Mouse (Mus musculus) limb, embryonic 10.5 days (tissue): ENCODE measurements around the gene Plpp4. TPM values are rescaled to one million over a fixed set of nuclear protein-coding genes. Genes with fewer than 3 reads are reported as not detected.

ENCODE experiments used
- DNase-seq: peaks from one replicate; pipeline ENCODE4 v3.0.0-alpha.2; 2017; ENCODE audit warnings: low spot score
- H3K27ac ChIP-seq: fragments of 300-500 bp; sonication (generic); 2 replicates; pipeline ENCODE4 v1.5.1; 2016; ENCODE audit warnings: mild to moderate bottlenecking
- H3K27me3 ChIP-seq: fragments of 300-500 bp; sonication (generic); 2 replicates; pipeline ENCODE4 v1.6.1; 2016; ENCODE audit warnings: low read depth, mild to moderate bottlenecking; ENCODE audit not compliant: poor library complexity, severe bottlenecking
- H3K36me3 ChIP-seq: fragments of 300-500 bp; sonication (generic); 2 replicates; pipeline ENCODE4 v1.6.1; 2016; ENCODE audit warnings: mild to moderate bottlenecking, moderate library complexity
- H3K4me1 ChIP-seq: fragments of 300-500 bp; sonication (generic); 2 replicates; pipeline ENCODE4 v1.6.1; 2016
- H3K4me3 ChIP-seq: fragments of 300-500 bp; sonication (generic); 2 replicates; pipeline ENCODE4 v1.5.1; 2016; ENCODE audit warnings: mild to moderate bottlenecking, moderate library complexity
- H3K9me3 ChIP-seq: fragments of 300-500 bp; sonication (generic); replicated peaks from 2 replicates; pipeline ENCODE4 v1.6.1; 2016; ENCODE audit warnings: mild to moderate bottlenecking
- WGBS: fragments of 180-500 bp; shearing (Covaris S2); methylation state at CpG from one replicate; pipeline ENCODE4 v1.1.7; 2016; 5-methylcytosine and 5-hydroxymethylcytosine counted together
- polyA plus RNA-seq: library from polyadenylated mRNA; unstranded; fragments of >200 nt; fragmentation: Nextera tagmentation; extraction: Ambion mirVana; gene quantifications from 2 replicates; pipeline ENCODE4 v1.2.1, GENCODE M21; 2016

Gene Plpp4
- polyA plus RNA-seq, 1 experiment from 2014 or later = not detected

DNA sequence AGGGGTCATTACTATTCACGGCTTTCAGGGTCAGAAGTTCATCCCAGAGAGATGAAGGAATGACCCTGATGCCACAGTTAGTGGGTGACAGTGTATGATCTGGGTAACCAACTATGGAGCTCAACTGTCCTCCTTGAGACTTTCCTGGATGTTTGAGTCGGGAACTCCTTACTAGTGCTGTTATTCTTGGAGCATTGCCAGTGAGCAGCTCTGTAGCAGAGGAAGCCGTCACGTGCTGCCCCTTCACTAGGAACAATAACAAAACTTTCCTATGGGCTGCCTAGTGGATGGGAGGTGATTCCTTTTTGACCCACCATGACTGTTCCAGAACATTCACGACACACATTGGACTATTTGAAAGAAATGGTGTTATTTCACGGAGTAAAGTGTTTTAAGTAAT is 51.8 kb downstream of the Plpp4 start:
- no peaks in the 10 kb centered on the region for H3K4me1 ChIP-seq
- no peaks in the 10 kb centered on the region for H3K27me3 ChIP-seq
- no peaks in the 10 kb centered on the region for H3K36me3 ChIP-seq
- WGBS = 88% methylated on average over 6 of the region's 6 CpGs
- H3K9me3 ChIP-seq = no peaks in the 10 kb centered on the region
- H3K4me3 ChIP-seq = no peak overlapping the region
- H3K27ac ChIP-seq = no peak overlapping the region
- no peak for DNase-seq

GRCm38 (mm10) chr7:129312521-129312920 is 55.7 kb downstream of the Plpp4 start:
- H3K9me3 ChIP-seq = no peaks in the 10 kb centered on the region
- H3K27me3 ChIP-seq = no peaks in the 10 kb centered on the region
- no peak for DNase-seq
- WGBS = 60% methylated on average over 6 of the region's 6 CpGs
- H3K27ac ChIP-seq = no peak overlapping the region
- H3K4me3 ChIP-seq = no peak overlapping the region
- H3K4me1 ChIP-seq = no peaks in the 10 kb centered on the region
- no peaks in the 10 kb centered on the region for H3K36me3 ChIP-seq

DNA sequence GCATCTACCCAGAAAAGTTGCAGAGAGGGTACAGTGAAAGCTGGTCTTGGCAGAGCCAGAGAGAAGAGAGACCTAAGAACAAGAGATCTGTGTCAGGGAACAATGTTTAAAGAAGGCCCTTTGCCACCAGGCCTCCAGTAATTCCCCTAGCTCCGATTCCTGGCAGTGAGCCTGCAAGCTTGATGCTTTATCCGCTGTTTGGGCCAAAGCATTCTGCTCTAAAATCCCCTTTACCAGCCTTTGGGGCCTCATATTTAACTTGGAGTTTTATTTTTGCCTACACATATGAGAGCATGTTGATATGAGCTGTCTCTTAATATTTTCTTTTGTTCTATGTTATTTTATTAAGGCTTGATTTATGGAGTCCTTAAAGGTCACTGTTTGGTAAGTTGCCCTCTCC is 57.1 kb downstream of the Plpp4 start:
- H3K27me3 ChIP-seq = no peaks in the 10 kb centered on the region
- no peaks in the 10 kb centered on the region for H3K36me3 ChIP-seq
- H3K9me3 ChIP-seq = no peaks in the 10 kb centered on the region
- no peak for DNase-seq
- WGBS = 80% methylated on average over 2 of the region's 2 CpGs
- no peak overlapping the region for H3K4me3 ChIP-seq
- H3K27ac ChIP-seq = no peak overlapping the region
- no peaks in the 10 kb centered on the region for H3K4me1 ChIP-seq

GRCm38 (mm10) chr7:129340096-129340495 is 83.3 kb downstream of the Plpp4 start:
- 96% methylated on average over 3 of the region's 3 CpGs for WGBS
- no peaks in the 10 kb centered on the region for H3K27me3 ChIP-seq
- no peak overlapping the region for H3K4me3 ChIP-seq
- H3K4me1 ChIP-seq = no peaks in the 10 kb centered on the region
- H3K9me3 ChIP-seq = no peaks in the 10 kb centered on the region
- H3K36me3 ChIP-seq = no peaks in the 10 kb centered on the region
- no peak for DNase-seq
- H3K27ac ChIP-seq = no peak overlapping the region

DNA sequence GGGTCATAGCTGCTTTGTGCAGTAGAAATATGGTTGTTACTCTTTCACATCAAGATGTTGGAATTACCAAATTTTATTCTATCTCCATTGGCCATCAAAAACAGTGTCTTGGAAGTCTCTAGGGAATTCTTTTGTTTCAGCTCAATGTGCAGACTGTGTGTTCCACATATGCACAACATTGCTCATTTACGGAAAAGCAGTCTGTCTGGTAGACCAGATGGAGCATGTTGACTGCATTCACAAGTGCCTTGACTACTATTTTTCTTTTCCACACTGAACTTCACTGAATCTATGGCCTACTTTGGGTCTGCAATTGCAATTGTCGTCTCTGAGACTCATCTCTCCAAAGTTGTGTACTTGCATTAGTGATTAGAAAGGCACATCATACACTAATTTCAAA is 98.7 kb downstream of the Plpp4 start:
- Histone ChIP-seq H3K9me3 (no peaks in the 10 kb centered on the region), H3K27me3 (no peaks in the 10 kb centered on the region), H3K36me3 (no peaks in the 10 kb centered on the region), H3K27ac (no peak overlapping the region), H3K4me3 (no peak overlapping the region), H3K4me1 (no peaks in the 10 kb centered on the region)
- no peak for DNase-seq
- 90% methylated on average over 2 of the region's 2 CpGs for WGBS

- WGBS = 100% methylated on average over 1 of the region's 1 CpGs
- no peak for DNase-seq
- Histone ChIP-seq H3K4me1 (no peaks in the 10 kb centered on the region), H3K36me3 (no peaks in the 10 kb centered on the region), H3K27me3 (no peaks in the 10 kb centered on the region), H3K27ac (no peak overlapping the region), H3K4me3 (no peak overlapping the region), H3K9me3 (no peaks in the 10 kb centered on the region)
These were observed 118.5 kb downstream of the Plpp4 start for GRCm38 (mm10) chr7:129375306-129375705.

DNA sequence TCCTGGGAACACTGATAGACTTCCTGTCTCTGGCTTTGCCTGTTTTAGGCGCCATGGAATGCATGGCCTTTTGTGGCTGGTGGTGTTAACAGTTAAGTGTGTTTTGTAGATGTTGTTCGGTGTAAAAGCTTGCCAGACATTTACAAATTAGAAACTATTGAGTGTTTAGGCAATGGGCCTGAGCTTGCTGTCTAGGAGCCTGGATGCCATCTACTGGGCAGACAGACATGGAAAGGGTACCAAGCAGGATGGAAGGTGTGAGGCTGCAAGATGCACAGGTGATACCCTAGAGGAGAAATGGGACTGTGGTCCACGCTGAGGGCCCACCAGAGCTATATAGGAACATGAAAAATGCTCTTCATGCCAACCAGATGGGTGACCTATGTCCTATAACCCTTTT is 128.3 kb downstream of the Plpp4 start:
- Histone ChIP-seq H3K36me3 (no peaks in the 10 kb centered on the region), H3K4me1 (peaks cover 10% of the 10 kb centered on the region; the same call in 1 of the 2 replicates), H3K27ac (no peak overlapping the region), H3K9me3 (no peaks in the 10 kb centered on the region), H3K27me3 (no peaks in the 10 kb centered on the region), H3K4me3 (no peak overlapping the region)
- DNase-seq = no peak
- WGBS = 72% methylated on average over 3 of the region's 3 CpGs

GRCm38 (mm10) chr7:129392835-129393489 is 136.1 kb downstream of the Plpp4 start:
- Histone ChIP-seq H3K4me1 (no peaks in the 10 kb centered on the region), H3K9me3 (no peaks in the 10 kb centered on the region), H3K36me3 (no peaks in the 10 kb centered on the region), H3K4me3 (no peak overlapping the region), H3K27ac (no peak overlapping the region), H3K27me3 (no peaks in the 10 kb centered on the region)
- WGBS = 84% methylated on average over 11 of the region's 11 CpGs
- DNase-seq = no peak

DNA sequence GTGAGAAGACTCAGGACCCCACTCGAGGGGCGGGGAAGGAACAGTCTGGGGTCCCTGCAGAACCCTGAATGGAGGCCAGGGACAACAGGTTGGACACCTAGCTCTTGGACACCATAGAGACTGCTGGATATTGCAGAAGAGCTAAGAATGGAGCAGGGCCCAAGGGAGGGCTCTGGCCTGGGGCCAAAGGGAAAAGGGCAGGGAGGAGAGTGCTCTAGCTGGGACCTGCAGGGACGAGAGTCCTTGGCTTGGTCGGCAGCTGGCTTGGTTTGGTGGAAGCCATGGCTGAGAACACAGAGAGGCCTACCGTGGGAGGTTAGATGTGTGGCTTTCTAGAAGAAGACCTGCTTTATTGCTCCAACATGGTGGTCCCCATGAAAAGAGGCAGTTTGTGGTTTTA is 139.7 kb downstream of the Plpp4 start:
- no peak overlapping the region for H3K27ac ChIP-seq
- WGBS = 86% methylated on average over 5 of the region's 5 CpGs

DNA sequence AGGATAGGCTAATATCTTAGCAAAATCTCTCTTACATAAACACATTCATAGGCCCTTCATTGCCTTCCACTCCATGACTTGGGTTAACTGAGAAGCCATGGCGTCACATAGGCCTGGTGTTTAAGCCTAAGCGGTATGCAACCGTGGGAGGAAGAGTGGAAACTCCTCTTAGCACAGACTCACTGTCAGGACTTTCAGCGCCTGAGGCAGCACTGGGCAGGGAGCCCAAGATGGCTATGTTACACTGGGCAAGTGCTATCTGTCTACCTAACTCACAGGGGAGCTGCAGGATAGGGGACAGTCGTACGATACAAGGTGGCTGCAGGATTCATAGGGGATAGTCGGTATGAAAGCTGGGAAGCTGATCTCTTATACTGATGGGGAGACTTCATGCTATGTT is 142.2 kb downstream of the Plpp4 start:
- WGBS = 89% methylated on average over 7 of the region's 7 CpGs
- Histone ChIP-seq H3K36me3 (no peaks in the 10 kb centered on the region), H3K27ac (no peak overlapping the region), H3K4me3 (no peak overlapping the region), H3K4me1 (no peaks in the 10 kb centered on the region), H3K27me3 (no peaks in the 10 kb centered on the region), H3K9me3 (no peaks in the 10 kb centered on the region)
- no peak for DNase-seq

More for the DNA sequence above, 139.7 kb downstream of the Plpp4 start:
- Histone ChIP-seq H3K4me3 (no peak overlapping the region), H3K9me3 (no peaks in the 10 kb centered on the region), H3K36me3 (no peaks in the 10 kb centered on the region), H3K27me3 (no peaks in the 10 kb centered on the region), H3K4me1 (no peaks in the 10 kb centered on the region)
- no peak for DNase-seq

GRCm38 (mm10) chr7:129402695-129403364 is 146.0 kb downstream of the Plpp4 start:
- no peaks in the 10 kb centered on the region for H3K36me3 ChIP-seq
- no peak for DNase-seq
- H3K27me3 ChIP-seq = no peaks in the 10 kb centered on the region
- no peak overlapping the region for H3K4me3 ChIP-seq
- 0 out of 2 replicates have a peak, but pooled peaks cover 4% of the 10 kb centered on the region for H3K4me1 ChIP-seq
- no peak overlapping the region for H3K27ac ChIP-seq
- WGBS = 88% methylated on average over 13 of the region's 13 CpGs
- H3K9me3 ChIP-seq = no peaks in the 10 kb centered on the region

DNA sequence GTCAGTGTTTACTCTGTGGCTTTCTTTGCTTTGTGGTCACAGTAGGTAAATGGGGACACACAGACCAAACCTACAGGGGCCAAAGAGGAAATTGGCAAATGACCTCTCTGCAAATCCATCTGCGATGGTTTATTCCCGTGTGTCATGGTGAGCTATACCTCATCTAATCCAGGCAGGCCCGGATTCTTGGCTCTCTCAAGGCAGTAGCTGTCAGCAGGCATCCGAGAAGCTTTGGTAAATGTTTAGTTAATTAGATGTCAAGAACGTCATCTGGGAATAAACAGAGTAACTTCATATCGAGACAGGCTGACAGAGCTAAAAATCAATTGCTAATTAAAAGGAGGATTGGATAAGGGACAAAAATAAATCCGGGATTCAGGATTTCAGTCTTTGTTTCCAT is 149.2 kb downstream of the Plpp4 start:
- H3K36me3 ChIP-seq = no peaks in the 10 kb centered on the region
- no peaks in the 10 kb centered on the region for H3K27me3 ChIP-seq
- H3K4me1 ChIP-seq = 0 out of 2 replicates have a peak, but pooled peaks cover 4% of the 10 kb centered on the region
- DNase-seq = no peak
- WGBS = 74% methylated on average over 7 of the region's 7 CpGs
- no peak overlapping the region for H3K27ac ChIP-seq
- no peaks in the 10 kb centered on the region for H3K9me3 ChIP-seq
- no peak overlapping the region for H3K4me3 ChIP-seq

GRCm38 (mm10) chr7:129412695-129413094 is 155.9 kb downstream of the Plpp4 start:
- DNase-seq = no peak
- Histone ChIP-seq H3K27ac (no peak overlapping the region), H3K4me3 (no peak overlapping the region), H3K27me3 (no peaks in the 10 kb centered on the region), H3K4me1 (no peaks in the 10 kb centered on the region), H3K36me3 (no peaks in the 10 kb centered on the region), H3K9me3 (no peaks in the 10 kb centered on the region)
- WGBS = 69% methylated on average over 2 of the region's 2 CpGs
